Mouse (Mus musculus): ENCODE data around the gene Pikfyve.

GRCm38 (mm10) chr1:65162210-65162609 is 24.3 kb upstream of the Pikfyve start:
- no peak for TF ChIP-seq GATA1 (IDR thresholded peaks at IDR 0.05; ENCODE audit: low read length)
- TF ChIP-seq TAL1 (IDR thresholded peaks at IDR 0.05; ENCODE audit: low read length), result no peak

Measured in erythroblast, embryonic 14.5 days (primary cell).